Mouse (Mus musculus) R1 (cell line): ENCODE results near the gene Ncbp3.
A peak's percentile ranks its signal among the peaks of the same experiment; 100 is the strongest.

Experiments used
- DNase-seq: peaks from one replicate; pipeline ENCODE4 v3.0.0-alpha.2; 2018; ENCODE audit warnings: low read depth, low spot score

Gene Ncbp3

GRCm38 (mm10) chr11:73137116-73137515 lies 89.5 kb downstream of the Ncbp3 start:
- no peak for DNase-seq

- DNase-seq = peak; percentile 95
These were observed 90.3 kb downstream of the Ncbp3 start, which contains the start of gene Haspin for GRCm38 (mm10) chr11:73137591-73138501. Gene Haspin (minus strand): TSS chr11:73138294.
